Mouse (Mus musculus) brain, adult 2 months (tissue): ENCODE measurements around the gene Crtac1.

Experiments
- DNase-seq: peaks from one replicate; pipeline ENCODE4 v3.0.0; 2011; ENCODE audit warnings: low read depth, low spot score

Gene Crtac1

GRCm38 (mm10) chr19:42425208-42425607 lies 6.4 kb downstream of the Crtac1 start:
- DNase-seq = no peak

- peak; percentile 61 for DNase-seq
These were observed 16.5 kb downstream of the Crtac1 start for GRCm38 (mm10) chr19:42415042-42415441.

- no peak for DNase-seq
These were observed 21.7 kb downstream of the Crtac1 start for GRCm38 (mm10) chr19:42409856-42410255.

- peak; percentile 54 for DNase-seq
These were observed 22.4 kb downstream of the Crtac1 start for GRCm38 (mm10) chr19:42409226-42409625.

GRCm38 (mm10) chr19:42404364-42404763 lies 27.2 kb downstream of the Crtac1 start:
- peak; percentile 63 for DNase-seq

- DNase-seq = peak; percentile 66
These were observed 31.6 kb downstream of the Crtac1 start for GRCm38 (mm10) chr19:42399974-42400373.

- no peak for DNase-seq
These were observed 34.3 kb downstream of the Crtac1 start for GRCm38 (mm10) chr19:42397281-42397680.

- DNase-seq = no peak
These were observed 36.6 kb downstream of the Crtac1 start for GRCm38 (mm10) chr19:42394848-42395534.

GRCm38 (mm10) chr19:42393920-42394319 lies 37.7 kb downstream of the Crtac1 start:
- DNase-seq = peak; percentile 59

GRCm38 (mm10) chr19:42392094-42392493 lies 39.5 kb downstream of the Crtac1 start:
- peak; percentile 82 for DNase-seq

GRCm38 (mm10) chr19:42389574-42389973 lies 42.0 kb downstream of the Crtac1 start:
- DNase-seq = no peak

- DNase-seq = no peak
These were observed 46.5 kb downstream of the Crtac1 start for GRCm38 (mm10) chr19:42384981-42385598.

- DNase-seq = no peak
These were observed 50.6 kb downstream of the Crtac1 start for GRCm38 (mm10) chr19:42380981-42381373.

GRCm38 (mm10) chr19:42380321-42380980 lies 51.1 kb downstream of the Crtac1 start:
- peak; percentile 83 for DNase-seq

- DNase-seq = peak; percentile 88
These were observed 51.8 kb downstream of the Crtac1 start for GRCm38 (mm10) chr19:42379798-42380197.

- no peak for DNase-seq
These were observed 54.4 kb downstream of the Crtac1 start for GRCm38 (mm10) chr19:42377206-42377605.

GRCm38 (mm10) chr19:42363551-42363950 lies 68.0 kb downstream of the Crtac1 start:
- peak; percentile 61 for DNase-seq

- no peak for DNase-seq
These were observed 73.2 kb downstream of the Crtac1 start for GRCm38 (mm10) chr19:42358406-42358805.

GRCm38 (mm10) chr19:42356854-42357253 lies 74.7 kb downstream of the Crtac1 start:
- DNase-seq = peak; percentile 68

GRCm38 (mm10) chr19:42355476-42355875 lies 76.1 kb downstream of the Crtac1 start:
- peak; percentile 66 for DNase-seq

GRCm38 (mm10) chr19:42341183-42341582 lies 90.4 kb downstream of the Crtac1 start:
- DNase-seq = peak; percentile 41

GRCm38 (mm10) chr19:42332081-42332736 lies 99.4 kb downstream of the Crtac1 start:
- no peak for DNase-seq
